In genomic region chr2:130398091-130398490, GRCm38 (mm10) we compare ENCODE assay signal across 8 mouse cellular contexts. TPM values are rescaled to one million over a fixed set of nuclear protein-coding genes. Genes with fewer than 3 reads are reported as not detected.
A peak's percentile ranks its signal among the peaks of the same experiment; 100 is the strongest.
DNase-seq lines count a peak whose midpoint lies in the region; ATAC-seq lines count a peak whose summit lies in the region.

No protein-coding gene starts in this region.

- peak; percentile 33 for DNase-seq in adrenal gland, adult 2 months
- no peak for DNase-seq in adrenal gland, adult 18-20 months (ENCODE audit: low spot score in 2 of 2)
- peak; percentile 60 for DNase-seq in urinary bladder, postnatal 14 days (ENCODE audit: low spot score)
- no peak for DNase-seq in urinary bladder, postnatal 4 days (ENCODE audit: low spot score in 2 of 2)
- DNase-seq in hindbrain, embryonic 14.5 days (ENCODE audit: low spot score), result no peak
- DNase-seq in lung, postnatal 25 days (ENCODE audit: low spot score), result peak; percentile 16
- no peak for DNase-seq in cerebellum, adult 9-10 months
- DNase-seq in right cerebral cortex, postnatal 25 days, result no peak

- peak overlapping the region; percentile 42 for H3K4me3 ChIP-seq in hindbrain, embryonic 14.5 days (replicated peaks; ENCODE audit: low read length)

- 12% methylated on average over 14 of the region's 14 CpGs for whole genome bisulfite sequencing in hindbrain, embryonic 14.5 days

- peaks cover 3% of the 10 kb centered on the region; the same call in 1 of the 2 replicates for H3K36me3 ChIP-seq in hindbrain, embryonic 14.5 days (replicated peaks; ENCODE audit: control insufficient read depth, insufficient read depth)

- H3K4me1 ChIP-seq in hindbrain, embryonic 14.5 days (replicated peaks; ENCODE audit: control insufficient read depth, insufficient read depth, low read length), result peaks cover 20% of the 10 kb centered on the region; the same call in 1 of the 2 replicates

- peaks cover 5% of the 10 kb centered on the region; the same call in 1 of the 2 replicates for H3K27me3 ChIP-seq in hindbrain, embryonic 14.5 days (ENCODE audit: control insufficient read depth, insufficient read depth, low read length)

- H3K27ac ChIP-seq in hindbrain, embryonic 14.5 days, result no peak overlapping the region

- no peaks in the 10 kb centered on the region for H3K9me3 ChIP-seq in hindbrain, embryonic 14.5 days (ENCODE audit: control insufficient read depth, low read length)

- no peak for ATAC-seq in hindbrain, embryonic 14.5 days (ENCODE audit: low FRiP score)

- peak overlapping the region; percentile 81 for H3K4me2 ChIP-seq in hindbrain, embryonic 14.5 days (replicated peaks)

- H3K9ac ChIP-seq in hindbrain, embryonic 14.5 days, result peak overlapping the region; percentile 72; the same call in 1 of the 2 replicates

RNA-seq across cellular contexts. Expression of gene Cpxm1, which starts 0.7 kb away (rescaled TPM):
- total RNA-seq in adrenal gland, adult 2 months (2021), result 1 to 10 TPM; 5.0 to 7.7 TPM
- polyA plus RNA-seq in adrenal gland, adult 2 months (2012; rRNA removed), result 8.8 and 10.5 TPM in 2 replicates
- total RNA-seq in adrenal gland, adult 18-20 months (2021), result 1 to 10 TPM; 6.3 to 6.4 TPM
- 22.8 and 23.8 TPM in 2 replicates for polyA plus RNA-seq in hindbrain, embryonic 14.5 days (2014; fragmentation: Nextera tagmentation; extraction: Ambion mirVana)

RNA-seq across cellular contexts. Expression of gene Gm28372, which starts 6.9 kb away (rescaled TPM):
- total RNA-seq in adrenal gland, adult 2 months (2021), result not detected
- not detected in 2 replicates for polyA plus RNA-seq in adrenal gland, adult 2 months (2012; rRNA removed)
- not detected for total RNA-seq in adrenal gland, adult 18-20 months (2021)
- 0.35 TPM in 1 of 2 replicates, not detected in the other for polyA plus RNA-seq in hindbrain, embryonic 14.5 days (2014; fragmentation: Nextera tagmentation; extraction: Ambion mirVana)

RNA-seq across cellular contexts. Expression of gene 1700020A23Rik, which starts 7.0 kb away (rescaled TPM):
- total RNA-seq in adrenal gland, adult 2 months (2021), result 1 to 10 TPM in 1 of 2 experiments, not detected in 1; 1.0 TPM
- polyA plus RNA-seq in adrenal gland, adult 2 months (2012; rRNA removed), result not detected in 2 replicates
- not detected for total RNA-seq in adrenal gland, adult 18-20 months (2021)
- polyA plus RNA-seq in hindbrain, embryonic 14.5 days (2014; fragmentation: Nextera tagmentation; extraction: Ambion mirVana), result 0.72 TPM in 1 of 2 replicates, not detected in the other

RNA-seq across cellular contexts. Expression of gene Tmem239, which starts 8.2 kb away (rescaled TPM):
- total RNA-seq in adrenal gland, adult 2 months (2021), result not detected
- 0.08 TPM in 1 of 2 replicates, not detected in the other for polyA plus RNA-seq in adrenal gland, adult 2 months (2012; rRNA removed)
- not detected for total RNA-seq in adrenal gland, adult 18-20 months (2021)
- polyA plus RNA-seq in hindbrain, embryonic 14.5 days (2014; fragmentation: Nextera tagmentation; extraction: Ambion mirVana), result not detected in 2 replicates

RNA-seq across cellular contexts. Expression of gene Vps16, which starts 26.0 kb away (rescaled TPM):
- total RNA-seq in adrenal gland, adult 2 months (2021), result 10 to 100 TPM; 55.4 to 57.0 TPM
- 44.8 and 44.9 TPM in 2 replicates for polyA plus RNA-seq in adrenal gland, adult 2 months (2012; rRNA removed)
- 10 to 100 TPM; 47.9 to 71.8 TPM for total RNA-seq in adrenal gland, adult 18-20 months (2021)
- polyA plus RNA-seq in hindbrain, embryonic 14.5 days (2014; fragmentation: Nextera tagmentation; extraction: Ambion mirVana), result 75.9 and 91.3 TPM in 2 replicates

Comparison
In these comparisons a context has a peak if more than half of its experiments do, and no peak if none do; other contexts are left out.
1. DNase-seq: peak in adrenal gland, adult 2 months (single experiment), urinary bladder, postnatal 14 days (single experiment) and lung, postnatal 25 days (single experiment); none in adrenal gland, adult 18-20 months (0 of 2), urinary bladder, postnatal 4 days (0 of 2), hindbrain, embryonic 14.5 days (single experiment), cerebellum, adult 9-10 months (single experiment) and right cerebral cortex, postnatal 25 days (single experiment).